Mouse (Mus musculus) liver, embryonic 14.5 days (tissue): ENCODE results near the gene Adgrl1.

Experiments
- CTCF ChIP-seq: IDR thresholded peaks from 2 replicates; pipeline ENCODE4 v1.5.1; 2016; ENCODE audit warnings: antibody characterized with exemption, low read depth, control low read depth
- EP300 ChIP-seq: IDR thresholded peaks from 2 replicates; pipeline ENCODE4 v1.6.1; 2016; ENCODE audit warnings: antibody characterized with exemption, low read depth

- TF ChIP-seq CTCF (no peak), EP300 (no peak)
Observed at GRCm38 (mm10) chr8:83978200-83978599, 78.3 kb downstream of the Adgrl1 start.
